Mouse (Mus musculus) brain, embryonic 14.5 days (tissue): ENCODE results near the gene Hdhd5. TPM values are rescaled to one million over a fixed set of nuclear protein-coding genes. Genes with fewer than 3 reads are reported as not detected.
A peak's percentile ranks its signal among the peaks of the same experiment; 100 is the strongest.

ENCODE experiments used
- DNase-seq: peaks from one replicate; pipeline ENCODE4 v3.0.0-alpha.2; 2011; ENCODE audit warnings: low read depth
- CTCF ChIP-seq: fragments of 200-500 bp; IDR thresholded peaks from 2 replicates; pipeline ENCODE4 v1.5.1; 2012; ENCODE audit warnings: inconsistent platforms, mild to moderate bottlenecking, moderate library complexity, borderline replicate concordance; ENCODE audit not compliant: insufficient read depth, insufficient read length; ENCODE audit errors: extremely low read depth
- POLR2A ChIP-seq: fragments of 200-500 bp; IDR thresholded peaks from 2 replicates; pipeline ENCODE4 v1.6.1; 2012; ENCODE audit warnings: mild to moderate bottlenecking, inconsistent platforms, borderline replicate concordance; ENCODE audit not compliant: poor library complexity, insufficient read depth, insufficient read length, severe bottlenecking; ENCODE audit errors: extremely low read depth
- polyA plus RNA-seq: library from polyadenylated mRNA; depleted of rRNA; stranded (reverse); fragments of >200 nt; gene quantifications from 2 replicates; pipeline ENCODE4 v1.2.3, GENCODE M21; 2012

The Hdhd5 gene
- polyA plus RNA-seq, 1 experiment = 22.1 TPM

DNA sequence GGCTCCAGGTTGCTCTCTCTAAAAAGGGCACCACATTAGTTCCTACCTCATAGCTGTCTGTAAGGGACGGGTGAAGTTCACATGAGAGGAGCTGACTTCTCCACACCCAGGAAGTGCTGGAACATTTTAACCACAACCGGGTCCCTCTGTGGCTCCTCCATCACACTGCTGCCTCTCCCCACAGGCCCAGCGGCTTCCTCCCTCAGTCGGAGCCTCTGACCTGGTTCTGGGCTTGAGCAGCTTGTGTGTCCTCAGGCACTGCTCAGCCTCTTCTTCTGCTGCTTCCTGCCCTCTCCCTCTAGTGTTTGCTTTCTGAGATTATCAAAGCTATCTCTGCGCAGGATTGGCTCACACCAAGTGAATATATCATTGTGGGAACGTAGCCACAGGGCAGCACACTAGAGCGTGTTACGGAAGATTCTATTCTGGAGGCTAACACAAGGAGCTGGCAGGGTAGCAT lies 45.0 kb downstream of the Hdhd5 start:
- no peak for DNase-seq
- TF ChIP-seq POLR2A (no peak), CTCF (no peak)

DNA sequence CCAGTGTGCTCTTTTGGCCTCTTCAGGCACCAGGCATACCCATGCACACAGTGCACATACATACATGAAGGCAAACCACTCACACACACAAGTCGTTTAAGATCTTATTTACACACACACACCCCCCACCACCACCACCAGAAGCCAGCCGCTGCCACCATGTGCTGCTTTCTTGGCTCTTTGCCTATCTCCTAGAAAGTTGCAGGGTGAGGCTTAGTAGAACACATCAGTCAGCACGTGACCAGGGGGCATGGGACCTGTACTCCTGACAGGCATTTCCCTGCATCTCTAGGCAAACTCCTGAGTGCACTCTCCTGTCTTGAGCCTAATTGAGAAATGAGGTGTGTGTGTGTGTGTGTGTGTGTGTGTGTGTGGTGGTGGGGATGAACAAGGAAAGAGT lies 46.1 kb downstream of the Hdhd5 start:
- DNase-seq = no peak
- TF ChIP-seq CTCF (no peak), POLR2A (no peak)

DNA sequence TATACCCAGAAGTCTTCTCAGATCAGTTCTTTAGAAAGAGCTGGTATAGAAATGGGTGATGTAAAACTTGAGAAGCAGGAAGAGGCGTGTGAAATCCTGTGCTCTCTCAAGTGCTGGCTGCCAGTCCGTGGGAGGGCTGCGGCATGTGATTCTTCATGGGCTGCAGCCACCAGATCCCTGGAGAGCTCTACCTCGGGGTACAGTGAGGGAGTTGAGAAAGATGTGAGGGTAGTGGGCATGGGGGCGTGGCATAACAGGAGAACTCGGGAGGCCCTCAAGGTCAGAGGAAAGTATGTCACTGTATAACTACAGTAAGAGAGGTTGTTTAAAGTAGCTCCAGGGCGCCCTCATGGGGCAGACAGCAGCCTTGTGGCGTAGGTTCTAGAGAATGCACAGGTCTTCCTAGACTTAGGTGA lies 47.9 kb downstream of the Hdhd5 start:
- TF ChIP-seq POLR2A (no peak), CTCF (peak; percentile 55; the same call in 1 of the 2 replicates)
- peak; percentile 52 for DNase-seq

DNA sequence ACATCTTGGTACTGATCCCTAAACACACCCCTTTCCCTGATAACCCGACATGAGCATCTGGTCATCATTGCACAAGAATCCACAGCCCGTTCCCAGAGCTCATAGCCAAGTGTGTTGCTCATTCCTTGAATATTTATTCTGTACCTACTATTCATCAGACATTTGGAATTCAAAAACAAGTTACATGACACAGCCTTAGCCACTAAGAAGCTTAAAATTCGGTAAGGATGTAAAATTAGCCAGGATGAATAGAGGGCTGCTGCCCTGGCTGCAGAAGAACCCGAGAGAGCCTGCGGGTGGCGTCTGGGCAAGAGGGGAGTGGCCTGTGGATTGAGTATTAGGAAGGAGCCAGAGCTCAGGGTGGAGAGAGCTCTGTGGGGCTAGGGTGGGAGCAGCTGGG lies 48.4 kb downstream of the Hdhd5 start:
- DNase-seq = no peak
- TF ChIP-seq CTCF (no peak), POLR2A (no peak)

DNA sequence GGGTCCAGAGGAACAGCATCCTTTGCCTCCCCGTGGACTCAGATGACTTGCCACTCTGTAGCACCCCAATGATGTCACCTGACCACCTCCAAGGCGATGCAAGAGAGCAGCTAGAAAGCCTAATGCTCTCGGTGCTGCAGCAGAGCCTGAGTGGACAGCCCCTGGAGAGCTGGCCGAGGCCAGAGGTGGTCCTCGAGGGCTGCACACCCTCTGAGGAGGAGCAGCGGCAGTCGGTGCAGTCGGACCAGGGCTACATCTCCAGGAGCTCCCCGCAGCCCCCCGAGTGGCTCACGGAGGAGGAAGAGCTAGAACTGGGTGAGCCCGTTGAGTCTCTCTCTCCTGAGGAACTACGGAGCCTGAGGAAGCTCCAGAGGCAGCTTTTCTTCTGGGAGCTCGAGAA lies 49.1 kb downstream of the Hdhd5 start:
- TF ChIP-seq POLR2A = no peak
- TF ChIP-seq CTCF = no peak

DNA sequence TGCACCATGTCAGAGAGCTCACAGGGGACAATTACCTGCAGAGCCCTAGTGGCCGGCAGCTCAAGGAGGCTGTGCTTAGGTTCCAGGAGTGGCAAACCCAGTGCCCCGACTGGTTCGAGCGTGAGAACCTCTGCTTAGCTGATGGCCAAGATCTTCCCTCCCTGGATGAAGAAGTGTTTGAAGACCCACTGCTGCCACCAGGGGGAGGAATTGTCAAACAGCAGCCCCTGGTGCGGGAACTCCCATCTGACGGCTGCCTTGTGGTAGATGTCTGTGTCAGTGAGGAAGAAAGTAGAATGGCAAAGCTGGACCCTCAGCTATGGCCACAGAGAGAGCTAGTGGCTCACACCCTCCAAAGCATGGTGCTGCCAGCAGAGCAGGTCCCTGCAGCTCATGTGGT lies 49.6 kb downstream of the Hdhd5 start:
- DNase-seq = no peak
- TF ChIP-seq POLR2A (no peak), CTCF (0 out of 2 replicates have a peak, but pooled peaks have one; percentile 16)

More for the DNA sequence above, 49.1 kb downstream of the Hdhd5 start:
- DNase-seq = no peak

DNA sequence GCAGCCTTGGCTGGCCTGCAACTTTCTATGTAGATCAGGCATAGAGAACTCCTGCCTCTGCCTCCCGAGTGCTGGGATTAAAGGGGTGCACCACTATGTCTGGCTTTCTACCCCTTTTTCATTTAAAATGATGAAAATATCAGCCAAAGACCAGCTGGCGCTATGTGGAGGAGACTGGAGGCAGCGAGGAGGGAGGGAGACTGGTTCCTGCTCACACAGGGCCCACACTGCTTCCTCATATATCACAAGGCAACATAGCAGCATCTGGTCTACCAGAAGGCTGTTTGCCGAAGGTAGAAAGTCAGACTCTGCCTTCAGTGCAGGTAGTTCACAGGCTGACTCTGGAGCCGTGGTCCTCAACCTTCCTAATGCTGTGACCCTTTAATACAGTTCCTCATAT lies 50.8 kb downstream of the Hdhd5 start:
- no peak for DNase-seq

DNA sequence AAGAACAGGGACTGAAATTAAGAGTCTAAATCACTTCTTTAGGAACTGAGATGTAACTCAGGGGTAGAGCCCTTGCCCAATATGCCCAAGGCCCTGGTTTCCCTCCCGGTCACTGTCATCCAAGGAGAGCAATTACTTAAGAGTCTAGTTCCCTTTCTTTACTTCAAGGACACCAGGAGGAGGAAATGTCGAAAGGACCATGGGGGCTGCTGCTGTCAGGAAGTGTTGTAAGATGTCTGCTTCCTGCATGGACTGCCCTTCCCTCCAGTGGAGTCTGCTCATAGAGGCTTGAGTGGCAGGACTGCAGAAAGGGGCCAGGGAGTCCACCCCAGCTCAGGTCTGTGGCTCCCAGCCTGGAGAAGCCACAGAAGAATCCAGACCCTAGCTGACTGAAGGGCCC lies 51.8 kb downstream of the Hdhd5 start:
- TF ChIP-seq CTCF = no peak
- TF ChIP-seq POLR2A = no peak
- no peak for DNase-seq

More for the DNA sequence above, 50.8 kb downstream of the Hdhd5 start:
- no peak for TF ChIP-seq CTCF
- no peak for TF ChIP-seq POLR2A

DNA sequence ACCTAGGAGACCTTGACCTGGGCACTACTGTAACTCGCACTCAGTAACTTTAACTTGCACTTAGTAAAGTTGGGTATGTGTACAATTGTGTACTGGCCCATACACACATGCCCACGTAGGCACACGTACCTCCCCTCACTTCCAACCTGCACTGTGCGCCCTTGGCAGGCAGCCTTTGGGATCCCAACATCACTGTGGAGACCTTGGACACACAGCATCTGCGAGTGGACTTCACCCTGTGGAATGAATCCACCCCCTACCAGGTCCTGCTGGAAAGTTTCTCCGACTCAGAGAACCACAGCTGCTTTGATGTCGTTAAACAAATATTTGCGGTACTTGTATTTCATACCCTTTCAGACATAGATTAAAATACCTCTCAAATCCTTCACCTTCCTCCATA lies 55.8 kb downstream of the Hdhd5 start:
- DNase-seq = no peak

DNA sequence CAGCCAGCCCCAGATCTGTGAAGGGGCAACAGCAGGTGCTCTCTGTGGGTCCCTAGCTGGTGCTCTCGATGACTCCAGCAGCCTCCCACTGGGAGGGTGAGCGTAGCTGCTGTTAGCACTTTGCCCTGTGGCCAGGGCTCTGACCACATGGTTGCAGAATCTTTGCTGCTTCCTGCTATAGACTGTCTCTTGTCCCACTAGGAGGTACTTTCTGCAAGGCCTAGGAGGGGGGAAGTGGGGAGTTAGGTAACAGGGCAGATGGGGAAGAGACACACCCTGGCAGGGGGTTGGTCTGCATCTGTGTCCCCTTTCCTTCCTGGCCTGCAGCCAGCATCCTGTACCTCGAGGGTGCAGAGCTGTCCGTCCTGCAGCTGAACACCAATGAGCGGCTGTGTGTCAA lies 57.7 kb downstream of the Hdhd5 start:
- peak; percentile 57 for DNase-seq

More for the DNA sequence above, 55.8 kb downstream of the Hdhd5 start:
- TF ChIP-seq POLR2A (no peak), CTCF (no peak)

DNA sequence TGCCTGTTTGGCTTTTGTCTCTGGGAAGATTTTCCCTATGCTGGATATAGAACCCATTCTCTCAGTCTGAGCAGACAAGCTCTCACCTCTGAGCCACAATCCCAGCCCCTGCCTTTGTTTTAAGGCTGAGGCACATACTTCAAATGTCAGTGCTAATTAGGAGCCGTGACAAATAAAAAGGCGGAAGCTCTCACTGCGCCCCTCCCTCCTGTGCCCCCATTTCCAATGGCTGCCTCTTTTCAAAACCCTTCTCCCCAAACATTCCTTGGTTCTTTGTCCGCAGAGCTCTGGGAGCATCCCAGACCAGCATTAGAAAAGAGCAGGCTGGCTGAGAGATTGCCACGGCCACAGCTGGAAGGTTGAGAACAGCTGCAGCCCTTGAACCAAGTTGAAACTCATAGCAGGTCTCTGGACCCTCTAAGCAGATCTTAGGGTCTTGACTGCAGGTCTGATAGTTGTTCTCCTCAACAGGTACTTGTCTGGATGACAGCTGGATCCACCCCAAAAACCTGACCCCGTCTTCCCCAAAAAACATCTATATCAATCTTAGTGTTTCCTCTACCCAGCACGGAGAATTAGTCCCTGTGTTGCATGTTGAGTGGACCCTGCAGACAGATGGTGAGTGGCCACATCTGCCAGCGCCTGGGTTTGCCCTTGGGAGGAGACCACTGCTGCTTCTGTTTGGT lies 58.5 kb downstream of the Hdhd5 start:
- no peak for TF ChIP-seq POLR2A
- DNase-seq = peak; percentile 77

More for the DNA sequence above, 57.7 kb downstream of the Hdhd5 start:
- TF ChIP-seq POLR2A (no peak), CTCF (no peak)

DNA sequence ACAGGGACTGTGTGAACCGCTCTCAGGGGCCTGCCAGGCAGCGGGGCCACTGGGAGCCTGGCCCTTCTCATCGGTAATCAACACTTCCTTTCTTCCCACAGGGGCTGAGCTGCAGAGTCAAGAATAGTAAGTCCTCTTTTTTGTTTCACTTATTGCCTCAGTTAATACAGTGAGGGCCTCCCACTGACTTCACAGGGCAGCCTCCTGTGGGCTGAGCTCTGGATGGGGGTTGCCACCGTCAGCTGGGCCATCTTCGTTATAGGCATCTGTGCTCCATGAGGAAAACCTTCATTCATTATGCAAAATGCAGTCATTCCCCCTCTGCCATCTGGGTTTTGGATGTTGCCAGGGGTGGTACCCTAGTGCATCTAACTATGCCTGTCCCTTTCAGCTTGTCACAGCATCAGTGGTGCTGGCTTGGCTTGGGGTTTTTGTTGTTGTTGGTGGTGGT lies 59.1 kb downstream of the Hdhd5 start:
- DNase-seq = peak; percentile 90
- no peak for TF ChIP-seq POLR2A
- no peak for TF ChIP-seq CTCF
